Mouse (Mus musculus) activated CD4-positive, CD25-positive, alpha-beta regulatory T cell, adult 9 weeks (primary cell): Measurements from ENCODE around the gene Tlr2. TPM values are rescaled to one million over a fixed set of nuclear protein-coding genes. Genes with fewer than 3 reads are reported as not detected.

Experiments
- polyA plus RNA-seq: library from polyadenylated mRNA; unstranded; fragments of 100-300 nt; shearing (Covaris generic); gene quantifications from one replicate; pipeline ENCODE4 v1.2.1, GENCODE M21; 2017

Gene Tlr2
- 6.2 TPM for polyA plus RNA-seq

DNA sequence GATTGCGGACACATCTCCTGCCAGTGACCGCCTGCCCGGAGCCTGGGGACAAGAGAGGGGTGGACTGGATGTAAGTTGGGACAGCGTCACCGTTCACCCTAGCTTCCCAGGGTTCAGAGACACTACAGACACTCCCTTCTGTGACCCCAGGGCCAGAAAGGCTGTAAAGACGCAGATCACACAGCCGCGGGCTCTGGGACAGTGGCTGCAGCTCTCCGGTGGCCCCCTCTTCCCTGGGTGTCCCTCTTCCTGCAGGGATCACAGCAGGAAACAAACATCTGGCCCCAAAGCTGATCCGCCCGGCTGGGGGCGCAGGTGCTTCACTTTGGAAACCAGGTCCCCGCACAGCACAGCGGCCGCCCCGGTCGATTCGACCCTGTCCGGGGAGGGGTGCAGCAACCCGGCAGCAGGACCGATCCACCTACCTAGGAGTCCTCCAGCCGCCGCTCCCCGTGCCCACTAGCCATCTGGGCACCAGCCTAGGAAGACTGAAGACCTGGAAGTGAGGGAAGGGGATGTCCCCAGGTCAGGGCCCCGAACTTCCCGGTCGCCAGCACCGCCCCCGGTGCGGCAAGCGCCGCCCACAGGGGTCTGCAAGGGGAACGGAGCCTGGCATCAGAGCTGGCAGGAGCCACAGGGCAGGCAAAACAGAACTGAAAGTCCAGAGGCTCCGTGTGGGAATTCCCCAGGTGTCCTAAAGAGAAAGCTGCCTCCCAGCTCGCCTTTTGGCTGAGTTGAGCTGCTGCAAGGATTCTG, at the start of gene Tlr2:
Tlr2 (minus strand) TSS at position 673 of the 756 bp plus-strand sequence.

Other genes starting within 250 kb of the Tlr2 start
- 1.8 TPM for gene Sfrp2, start 75.4 kb downstream of the Tlr2 start, polyA plus RNA-seq
- gene Tmem131l, start 198.4 kb upstream of the Tlr2 start, polyA plus RNA-seq = 47.9 TPM